Mouse (Mus musculus) midbrain, embryonic 11.5 days (tissue): ENCODE measurements around the gene Flt3l. TPM values are rescaled to one million over a fixed set of nuclear protein-coding genes. Genes with fewer than 3 reads are reported as not detected.
"Not testable (repeated sequence)": the region's sequence is repeated elsewhere in the genome, so short reads cannot be mapped to it uniquely, and the experiment has no call there.

Experiments
- ATAC-seq: fragments of 200-750 bp; cut with Nextera tagmentation; 2 replicates; pipeline ENCODE4 v1.8.0; 2017; ENCODE audit warnings: moderate TSS enrichment, moderate library complexity; ENCODE audit not compliant: low FRiP score
- DNase-seq: peaks from one replicate; pipeline ENCODE4 v3.0.0; 2015; ENCODE audit warnings: low spot score; ENCODE audit errors: missing footprints
- H3K27ac ChIP-seq: fragments of 300-500 bp; sonication (generic); 2 replicates; pipeline ENCODE4 v1.5.1; 2014; ENCODE audit warnings: low read depth, low read length
- H3K27me3 ChIP-seq: fragments of 300-500 bp; sonication (generic); 2 replicates; pipeline ENCODE4 v1.6.1; 2014; ENCODE audit warnings: mild to moderate bottlenecking, low read length, moderate library complexity, mixed read lengths; ENCODE audit not compliant: control insufficient read depth, insufficient read depth
- H3K36me3 ChIP-seq: fragments of 300-500 bp; sonication (generic); 2 replicates; pipeline ENCODE4 v1.6.1; 2014; ENCODE audit warnings: mild to moderate bottlenecking, low read length, moderate library complexity, mixed read lengths; ENCODE audit not compliant: control insufficient read depth, insufficient read depth
- H3K4me1 ChIP-seq: fragments of 300-500 bp; sonication (generic); 2 replicates; pipeline ENCODE4 v1.6.1; 2014; ENCODE audit warnings: low read length; ENCODE audit not compliant: control insufficient read depth, insufficient read depth
- H3K4me2 ChIP-seq: fragments of 300-500 bp; sonication (generic); 2 replicates; pipeline ENCODE4 v1.6.1; 2014; ENCODE audit warnings: mild to moderate bottlenecking, moderate library complexity
- H3K4me3 ChIP-seq: fragments of 300-500 bp; sonication (generic); 2 replicates; pipeline ENCODE4 v1.5.1; 2014; ENCODE audit warnings: low read depth, low read length
- H3K9ac ChIP-seq: fragments of 300-500 bp; sonication (generic); 2 replicates; pipeline ENCODE4 v1.6.1; 2014; ENCODE audit warnings: low read length
- H3K9me3 ChIP-seq: fragments of 300-500 bp; sonication (generic); 2 replicates; pipeline ENCODE4 v1.6.1; 2016; ENCODE audit warnings: low read length; ENCODE audit not compliant: control insufficient read depth
- WGBS: fragments of 180-500 bp; shearing (Covaris S2); extraction: QIAGEN DNeasy Blood & Tissue Kit; methylation state at CpG from one replicate; pipeline ENCODE4 v1.1.7; 2014; 5-methylcytosine and 5-hydroxymethylcytosine counted together
- polyA plus RNA-seq: library from polyadenylated mRNA; unstranded; fragments of >200 nt; fragmentation: Nextera tagmentation; extraction: Ambion mirVana; gene quantifications from 2 replicates; pipeline ENCODE4 v1.2.1, GENCODE M21; 2014

The Flt3l gene
- polyA plus RNA-seq, 1 experiment from 2014 or later = 0.97 TPM

DNA sequence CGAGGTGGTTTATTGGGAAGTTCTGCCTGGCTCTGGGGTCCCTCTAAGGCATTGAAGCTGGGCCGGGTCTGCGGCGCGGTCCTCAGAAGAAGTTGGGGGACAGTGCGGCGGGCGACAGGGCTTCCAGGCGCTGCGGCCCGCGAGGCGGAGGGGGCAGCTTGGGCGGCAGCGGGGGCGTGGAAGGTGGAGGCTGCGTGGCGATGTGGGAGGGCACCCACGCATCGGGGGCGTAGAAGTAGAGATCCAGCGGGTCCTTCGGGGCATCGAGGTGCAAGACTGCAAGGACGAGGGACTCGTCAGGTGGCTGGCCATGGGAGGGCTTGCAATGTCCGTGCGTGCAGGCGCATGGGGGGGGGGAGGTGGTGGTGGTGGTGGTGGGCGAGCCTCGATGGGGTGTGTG is 40.1 kb upstream of the Flt3l start:
- WGBS = 3% methylated on average over 30 of the region's 31 CpGs
- Histone ChIP-seq H3K27ac (no peak overlapping the region), H3K4me2 (peak overlapping the region; percentile 25)

DNA sequence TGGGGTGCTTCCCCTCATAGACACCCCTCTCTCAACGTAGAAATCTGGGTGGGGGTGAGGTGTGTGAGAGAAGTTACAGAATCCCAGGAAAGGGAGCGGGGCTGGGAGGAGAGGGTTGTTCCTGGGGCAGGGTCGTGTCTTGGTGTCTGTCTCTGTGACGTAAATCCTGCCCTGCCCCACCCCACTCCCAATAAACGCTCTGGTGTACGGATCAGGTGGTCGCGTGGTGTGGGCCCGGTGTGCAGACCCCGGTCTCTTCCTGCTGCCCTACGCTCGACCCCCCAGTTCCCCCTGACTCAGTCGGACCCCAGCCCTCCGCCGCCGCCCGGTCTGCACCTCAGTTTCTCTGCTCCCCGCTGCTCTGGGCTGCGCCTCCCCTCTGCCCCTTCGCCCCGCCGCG is 39.7 kb upstream of the Flt3l start:
- no peak overlapping the region for H3K27ac ChIP-seq

More for the DNA sequence above, 40.1 kb upstream of the Flt3l start:
- no peak for DNase-seq
- ATAC-seq = 0 out of 2 replicates have a peak, but pooled peaks have one; percentile 8
- Histone ChIP-seq H3K4me3 (peak overlapping the region; percentile 1; the same call in 1 of the 2 replicates), H3K36me3 (no peaks in the 10 kb centered on the region), H3K27me3 (peaks cover 74% of the 10 kb centered on the region), H3K4me1 (peaks cover 7% of the 10 kb centered on the region), H3K9me3 (no peaks in the 10 kb centered on the region; the same call in 1 of the 2 replicates), H3K9ac (peak overlapping the region; percentile 20; the same call in 1 of the 2 replicates)

DNA sequence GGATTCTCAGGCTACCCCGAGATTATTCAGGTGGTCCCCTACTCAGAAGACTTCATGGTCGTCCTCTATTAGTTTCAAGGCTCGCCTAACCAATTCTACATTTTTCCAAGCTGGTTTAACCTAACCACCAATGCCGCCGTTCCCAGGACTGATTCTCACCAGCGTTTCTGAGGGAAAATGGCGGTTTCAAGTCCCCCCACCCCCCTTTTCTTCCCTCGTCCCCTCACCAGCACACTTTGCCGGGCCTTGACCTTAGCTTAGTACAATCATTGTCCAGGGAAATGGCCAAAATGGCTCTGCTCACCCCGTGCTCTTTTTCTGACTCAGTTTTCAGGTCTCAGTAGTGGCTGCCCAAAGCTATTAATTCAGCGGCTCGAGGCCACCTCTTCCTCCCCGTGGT is 39.2 kb upstream of the Flt3l start:
- WGBS = 2% methylated on average over 13 of the region's 13 CpGs
- Histone ChIP-seq H3K27ac (no peak overlapping the region), H3K9me3 (no peaks in the 10 kb centered on the region; the same call in 1 of the 2 replicates), H3K4me1 (peaks cover 7% of the 10 kb centered on the region), H3K4me2 (no peak overlapping the region), H3K4me3 (no peak overlapping the region), H3K36me3 (no peaks in the 10 kb centered on the region), H3K9ac (no peak overlapping the region), H3K27me3 (peaks cover 66% of the 10 kb centered on the region)
- ATAC-seq (no peak), DNase-seq (peak; percentile 94)

More for the DNA sequence above, 39.7 kb upstream of the Flt3l start:
- ATAC-seq (0 out of 2 replicates have a peak, but pooled peaks have one; percentile 11), DNase-seq (no peak)
- H3K4me3 ChIP-seq = peak overlapping the region; percentile 1; the same call in 1 of the 2 replicates
- H3K27me3 ChIP-seq = peaks cover 71% of the 10 kb centered on the region
- no peaks in the 10 kb centered on the region for H3K36me3 ChIP-seq
- H3K9me3 ChIP-seq = no peaks in the 10 kb centered on the region; the same call in 1 of the 2 replicates
- H3K9ac ChIP-seq = peak overlapping the region; percentile 20; the same call in 1 of the 2 replicates
- H3K4me2 ChIP-seq = peak overlapping the region; percentile 25
- peaks cover 7% of the 10 kb centered on the region for H3K4me1 ChIP-seq
- 2% methylated on average over 23 of the region's 23 CpGs for WGBS

DNA sequence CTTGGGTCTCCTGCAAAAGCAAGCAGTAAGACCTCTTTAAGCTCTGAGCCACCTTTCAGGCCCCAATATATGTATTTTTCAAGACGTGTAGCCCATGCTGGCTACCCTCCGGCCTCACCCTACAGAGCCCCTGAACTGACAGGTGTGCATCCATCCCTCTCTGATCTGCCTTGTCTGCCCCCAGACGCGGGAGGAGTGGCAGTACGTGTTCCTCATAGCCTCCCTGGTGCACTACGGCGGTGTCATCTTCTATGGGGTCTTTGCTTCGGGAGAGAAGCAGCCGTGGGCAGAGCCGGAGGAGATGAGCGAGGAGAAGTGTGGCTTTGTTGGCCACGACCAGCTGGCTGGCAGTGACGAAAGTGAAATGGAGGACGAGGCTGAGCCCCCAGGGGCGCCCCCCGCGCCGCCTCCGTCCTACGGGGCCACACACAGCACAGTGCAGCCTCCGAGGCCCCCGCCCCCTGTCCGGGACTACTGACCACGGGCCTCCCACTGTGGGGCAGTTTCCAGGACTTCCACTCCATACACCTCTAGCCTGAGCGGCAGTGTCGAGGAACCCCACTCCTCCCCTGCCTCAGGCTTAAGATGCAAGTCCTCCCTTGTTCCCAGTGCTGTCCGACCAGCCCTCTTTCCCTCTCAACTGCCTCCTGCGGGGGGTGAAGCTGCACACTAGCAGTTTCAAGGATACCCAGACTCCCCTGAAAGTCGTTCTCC is 38.5 kb upstream of the Flt3l start:
- no peak; the same call in 1 of the 2 replicates for ATAC-seq
- no peaks in the 10 kb centered on the region for H3K36me3 ChIP-seq
- peak; percentile 91 for DNase-seq
- no peak overlapping the region for H3K4me3 ChIP-seq
- H3K27me3 ChIP-seq = peaks cover 60% of the 10 kb centered on the region
- no peak overlapping the region for H3K27ac ChIP-seq
- H3K4me2 ChIP-seq = peak overlapping the region; percentile 23; the same call in 1 of the 2 replicates
- H3K4me1 ChIP-seq = peaks cover 7% of the 10 kb centered on the region
- H3K9ac ChIP-seq = no peak overlapping the region
- peaks cover 6% of the 10 kb centered on the region; the same call in 1 of the 2 replicates for H3K9me3 ChIP-seq
- WGBS = 3% methylated on average over 29 of the region's 29 CpGs

DNA sequence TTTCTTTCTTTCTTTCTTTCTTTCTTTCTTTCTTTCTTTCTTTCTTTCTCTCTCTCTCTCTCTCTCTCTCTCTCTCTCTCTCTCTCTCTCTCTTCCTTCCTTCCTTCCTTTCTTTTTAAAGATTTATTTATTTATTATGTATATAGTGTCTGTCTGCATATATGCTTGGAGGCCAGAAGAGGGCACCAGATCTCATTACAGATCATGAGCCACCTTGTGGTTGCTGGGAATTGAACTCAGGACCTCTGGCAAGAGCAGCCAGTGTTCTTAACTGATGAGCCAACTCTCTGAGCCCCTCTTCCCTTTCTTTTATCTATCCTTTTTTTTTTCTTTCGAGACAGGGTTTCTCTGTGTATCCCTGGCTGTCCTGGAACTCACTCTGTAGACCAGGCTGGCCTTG is 37.5 kb upstream of the Flt3l start:
- not testable (repeated sequence) for ATAC-seq, H3K27ac ChIP-seq, H3K4me3 ChIP-seq, H3K36me3 ChIP-seq, H3K4me2 ChIP-seq, DNase-seq, H3K9ac ChIP-seq, H3K9me3 ChIP-seq, H3K4me1 ChIP-seq
- whole genome bisulfite sequencing = 45% methylated on average over 1 of the region's 1 CpGs
- H3K27me3 ChIP-seq = peaks cover 59% of the 10 kb centered on the region

DNA sequence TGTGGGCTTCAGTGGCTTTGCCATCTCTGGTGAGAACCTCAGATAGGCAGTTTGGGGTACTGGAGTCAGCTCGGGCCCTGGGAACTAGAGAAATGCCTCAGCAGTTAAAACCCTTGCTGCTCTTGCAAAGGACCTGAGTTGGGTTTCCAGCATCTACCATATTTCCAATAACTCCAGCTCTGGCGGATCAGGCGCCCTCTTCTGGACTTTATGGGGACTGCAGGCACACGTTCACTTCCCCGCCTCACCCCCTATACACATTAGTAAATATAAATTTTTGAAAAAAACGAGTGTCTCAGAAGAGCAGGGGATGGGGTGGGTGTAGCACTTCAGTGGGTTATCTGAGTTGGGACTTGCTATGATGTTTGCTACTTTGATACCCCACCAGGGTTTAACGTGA is 36.7 kb upstream of the Flt3l start:
- peaks cover 59% of the 10 kb centered on the region for H3K27me3 ChIP-seq
- H3K4me2 ChIP-seq = no peak overlapping the region
- no peak for DNase-seq
- no peak overlapping the region for H3K4me3 ChIP-seq
- no peak overlapping the region for H3K9ac ChIP-seq
- H3K4me1 ChIP-seq = peaks cover 7% of the 10 kb centered on the region
- H3K36me3 ChIP-seq = no peaks in the 10 kb centered on the region
- 61% methylated on average over 7 of the region's 7 CpGs for WGBS
- H3K9me3 ChIP-seq = peaks cover 8% of the 10 kb centered on the region; the same call in 1 of the 2 replicates
- H3K27ac ChIP-seq = no peak overlapping the region
- no peak for ATAC-seq

DNA sequence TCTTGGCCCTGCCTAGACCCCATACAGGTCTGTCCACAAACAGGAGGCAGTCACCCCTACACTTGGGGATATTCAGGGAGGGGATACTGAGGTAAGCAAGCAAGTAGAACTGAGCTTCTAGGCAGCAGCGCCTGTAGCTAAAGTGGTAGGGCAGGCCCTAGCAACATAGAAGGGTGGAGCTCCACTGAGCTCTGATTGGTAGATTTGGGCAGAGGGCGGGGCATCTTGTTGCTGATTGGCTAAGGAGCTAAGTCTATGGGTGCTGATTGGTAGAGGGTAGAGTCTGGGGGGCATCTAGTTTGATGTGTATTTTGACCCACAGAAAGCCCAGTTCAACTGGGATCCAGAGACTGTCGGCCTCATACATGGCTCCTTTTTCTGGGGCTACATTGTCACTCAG is 33.3 kb upstream of the Flt3l start:
- H3K9me3 ChIP-seq = peaks cover 8% of the 10 kb centered on the region; the same call in 1 of the 2 replicates
- WGBS = 91% methylated on average over 3 of the region's 3 CpGs
- no peak overlapping the region for H3K9ac ChIP-seq

DNA sequence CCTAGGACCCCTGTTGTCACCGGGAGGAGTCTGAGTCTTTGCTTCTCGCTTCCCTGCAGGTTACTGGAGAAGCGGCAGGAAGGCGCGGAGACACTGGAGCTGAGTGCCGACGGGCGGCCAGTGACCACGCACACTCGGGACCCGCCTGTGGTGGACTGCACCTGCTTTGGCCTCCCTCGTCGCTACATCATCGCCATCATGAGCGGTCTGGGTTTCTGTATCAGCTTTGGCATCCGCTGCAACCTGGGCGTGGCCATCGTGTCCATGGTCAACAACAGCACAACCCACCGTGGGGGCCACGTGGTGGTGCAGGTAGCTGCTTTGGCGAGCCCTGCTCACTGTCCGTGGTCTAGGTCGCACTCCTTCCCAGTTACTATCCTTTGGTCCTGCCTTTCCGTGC is 32.4 kb upstream of the Flt3l start:
- DNase-seq (no peak), ATAC-seq (no peak)
- Histone ChIP-seq H3K4me3 (no peak overlapping the region), H3K36me3 (no peaks in the 10 kb centered on the region), H3K4me1 (peaks cover 5% of the 10 kb centered on the region), H3K9me3 (peaks cover 8% of the 10 kb centered on the region; the same call in 1 of the 2 replicates), H3K27me3 (peaks cover 61% of the 10 kb centered on the region), H3K9ac (no peak overlapping the region), H3K27ac (no peak overlapping the region), H3K4me2 (no peak overlapping the region)
- 3% methylated on average over 24 of the region's 24 CpGs for WGBS

More for the DNA sequence above, 33.3 kb upstream of the Flt3l start:
- Histone ChIP-seq H3K36me3 (no peaks in the 10 kb centered on the region), H3K27ac (no peak overlapping the region), H3K4me3 (no peak overlapping the region), H3K4me1 (no peaks in the 10 kb centered on the region; the same call in none of the 2 replicates), H3K27me3 (peaks cover 58% of the 10 kb centered on the region), H3K4me2 (no peak overlapping the region)
- no peak for DNase-seq
- no peak for ATAC-seq

DNA sequence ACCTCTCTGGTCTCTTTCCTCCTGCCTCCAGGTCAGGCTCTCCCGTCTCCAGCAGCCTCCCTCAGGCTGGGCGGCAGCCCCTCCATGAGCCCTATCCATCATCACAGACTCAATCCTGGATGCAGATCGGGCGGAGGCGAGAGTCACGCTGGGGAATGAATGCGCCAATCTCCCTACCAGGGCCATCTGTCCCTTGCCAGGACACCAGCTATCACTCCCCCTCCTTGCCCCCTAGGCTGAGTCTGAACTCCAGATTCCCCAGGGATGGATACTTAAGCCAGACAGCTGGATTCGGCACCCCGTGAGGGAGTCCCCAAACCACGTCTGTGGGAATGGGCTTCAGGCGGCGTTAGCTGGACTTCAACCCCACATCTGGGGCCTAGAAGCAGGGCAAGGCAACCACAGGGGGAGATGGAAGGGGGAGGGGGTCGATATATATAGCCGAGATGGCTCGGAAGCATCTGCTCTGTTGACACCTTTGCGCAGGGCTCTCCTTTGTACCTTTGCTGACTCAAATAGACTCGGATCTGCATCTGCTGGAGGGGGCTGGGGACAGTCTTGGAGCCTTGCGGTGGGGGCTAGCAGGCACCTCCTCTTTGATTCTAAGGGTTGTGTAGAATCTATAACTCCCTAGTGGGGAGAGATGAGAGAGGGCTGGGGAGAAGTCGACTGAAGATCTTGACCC is 31.7 kb upstream of the Flt3l start:
- no peak overlapping the region for H3K9ac ChIP-seq
- H3K36me3 ChIP-seq = no peaks in the 10 kb centered on the region
- 1% methylated on average over 19 of the region's 19 CpGs for WGBS
- no peak for ATAC-seq
- DNase-seq = no peak
- peaks cover 68% of the 10 kb centered on the region for H3K27me3 ChIP-seq
- peaks cover 8% of the 10 kb centered on the region; the same call in 1 of the 2 replicates for H3K9me3 ChIP-seq
- H3K4me1 ChIP-seq = peaks cover 5% of the 10 kb centered on the region
- no peak overlapping the region for H3K4me2 ChIP-seq
- H3K27ac ChIP-seq = no peak overlapping the region
- no peak overlapping the region for H3K4me3 ChIP-seq
